Mouse (Mus musculus) heart, embryonic 10.5 days (tissue): ENCODE measurements around the gene Gm21789. TPM values are rescaled to one million over a fixed set of nuclear protein-coding genes. Genes with fewer than 3 reads are reported as not detected.
"Not testable (repeated sequence)": the region's sequence is repeated elsewhere in the genome, so short reads cannot be mapped to it uniquely, and the experiment has no call there.

Source experiments
- DNase-seq: peaks from one replicate; pipeline ENCODE4 v3.0.0-alpha.2; 2017; ENCODE audit warnings: low spot score
- H3K27ac ChIP-seq: fragments of 300-500 bp; sonication (generic); 2 replicates; pipeline ENCODE4 v1.5.1; 2016; ENCODE audit warnings: mild to moderate bottlenecking
- H3K27me3 ChIP-seq: fragments of 300-500 bp; sonication (generic); 2 replicates; pipeline ENCODE4 v1.6.1; 2016; ENCODE audit warnings: mild to moderate bottlenecking; ENCODE audit not compliant: poor library complexity, insufficient read depth, severe bottlenecking
- H3K36me3 ChIP-seq: fragments of 300-500 bp; sonication (generic); 2 replicates; pipeline ENCODE4 v1.6.1; 2016; ENCODE audit warnings: mild to moderate bottlenecking, moderate library complexity
- H3K4me1 ChIP-seq: fragments of 300-500 bp; sonication (generic); 2 replicates; pipeline ENCODE4 v1.6.1; 2016; ENCODE audit warnings: mild to moderate bottlenecking
- H3K4me3 ChIP-seq: fragments of 300-500 bp; sonication (generic); 2 replicates; pipeline ENCODE4 v1.5.1; 2016; ENCODE audit warnings: mild to moderate bottlenecking, moderate library complexity
- H3K9me3 ChIP-seq: fragments of 300-500 bp; sonication (generic); 2 replicates; pipeline ENCODE4 v1.6.1; 2016; ENCODE audit warnings: mild to moderate bottlenecking, moderate library complexity
- WGBS: fragments of 180-500 bp; shearing (Covaris S2); methylation state at CpG from one replicate; pipeline ENCODE4 v1.1.7; 2016; 5-methylcytosine and 5-hydroxymethylcytosine counted together
- polyA plus RNA-seq: library from polyadenylated mRNA; unstranded; fragments of >200 nt; fragmentation: Nextera tagmentation; extraction: Ambion mirVana; gene quantifications from 2 replicates; pipeline ENCODE4 v1.2.1, GENCODE M21; 2016

Gene Gm21789
- not detected in 2 replicates for polyA plus RNA-seq

GRCm38 (mm10) chrX:32941468-32941867, at the start of gene Gm21789:
Gene Gm21789, plus strand, starts transcription at chrX:32941768.
- H3K27me3 ChIP-seq, DNase-seq, H3K9me3 ChIP-seq, H3K4me3 ChIP-seq, H3K27ac ChIP-seq, H3K36me3 ChIP-seq, H3K4me1 ChIP-seq: not testable (repeated sequence)
- no CpG with 5 or more reads among the region's 1 CpGs for WGBS

GRCm38 (mm10) chrX:32894325-32894724, 47.2 kb upstream of the Gm21789 start, which contains the start of gene Btbd35f30:
Gene Btbd35f30, plus strand, starts transcription at chrX:32894625.
- no CpG with 5 or more reads among the region's 4 CpGs for WGBS
- not testable (repeated sequence) for H3K27ac ChIP-seq, H3K36me3 ChIP-seq

GRCm38 (mm10) chrX:32973597-32973996, 32.0 kb downstream of the Gm21789 start, which contains the start of gene Btbd35f5:
Gene Btbd35f5, plus strand, starts transcription at chrX:32973897.
- H3K36me3 ChIP-seq, H3K27me3 ChIP-seq, H3K27ac ChIP-seq, H3K4me3 ChIP-seq, H3K4me1 ChIP-seq, H3K9me3 ChIP-seq, DNase-seq: not testable (repeated sequence)
- no CpG with 5 or more reads among the region's 3 CpGs for WGBS

More at GRCm38 (mm10) chrX:32894325-32894724, 47.2 kb upstream of the Gm21789 start, which contains the start of gene Btbd35f30:
- not testable (repeated sequence) for H3K9me3 ChIP-seq, H3K27me3 ChIP-seq, H3K4me3 ChIP-seq, H3K4me1 ChIP-seq, DNase-seq

Other genes with a start within 250 kb of the Gm21789 start
- not detected in 2 replicates for gene Btbd35f21, start 215.7 kb upstream of the Gm21789 start, polyA plus RNA-seq
- not detected in 2 replicates for gene Btbd35f30, start 47.1 kb upstream of the Gm21789 start, polyA plus RNA-seq
- gene Btbd35f5, start 32.1 kb downstream of the Gm21789 start, polyA plus RNA-seq, result not detected in 2 replicates